Mouse (Mus musculus): ENCODE measurements at regions not wholly inside any gene's neighbourhood (a gene's known extent, or its start where the extent isn't known, plus 50 kb on each side); places are given as distances from the start of the nearest gene placed in this dataset.

- DNase-seq (ENCODE audit: low spot score), result peak; percentile 10
Observed at GRCm38 (mm10) chr3:106879994-106880393, 53.9 kb upstream of the Olfr266 start.

GRCm38 (mm10) chr3:106903198-106903597 is 77.1 kb upstream of the Olfr266 start:
- DNase-seq (ENCODE audit: low spot score), result no peak

GRCm38 (mm10) chr3:106906668-106907067 is 80.6 kb upstream of the Olfr266 start:
- DNase-seq (ENCODE audit: low spot score), result no peak

GRCm38 (mm10) chr3:106936067-106936466 is 99.9 kb upstream of the Kcna3 start:
- DNase-seq (ENCODE audit: low spot score), result no peak

GRCm38 (mm10) chr3:106940095-106940494 is 95.9 kb upstream of the Kcna3 start:
- DNase-seq (ENCODE audit: low spot score), result no peak

- DNase-seq (ENCODE audit: low spot score), result no peak
Observed at GRCm38 (mm10) chr3:106955555-106956446, 80.2 kb upstream of the Kcna3 start.

- no peak for DNase-seq (ENCODE audit: low spot score)
Observed at GRCm38 (mm10) chr3:106957162-106957895, 78.6 kb upstream of the Kcna3 start.

- DNase-seq (ENCODE audit: low spot score), result no peak
Observed at GRCm38 (mm10) chr3:106958194-106958593, 77.8 kb upstream of the Kcna3 start.

- DNase-seq (ENCODE audit: low spot score), result no peak
Observed at GRCm38 (mm10) chr3:106960596-106960995, 75.4 kb upstream of the Kcna3 start.

GRCm38 (mm10) chr3:106962466-106962865 is 73.5 kb upstream of the Kcna3 start:
- no peak for DNase-seq (ENCODE audit: low spot score)

GRCm38 (mm10) chr3:106966198-106966597 is 69.8 kb upstream of the Kcna3 start:
- no peak for DNase-seq (ENCODE audit: low spot score)

GRCm38 (mm10) chr3:106967479-106967878 is 68.5 kb upstream of the Kcna3 start:
- DNase-seq (ENCODE audit: low spot score), result no peak

- DNase-seq (ENCODE audit: low spot score), result no peak
Observed at GRCm38 (mm10) chr3:106974114-106974789, 61.7 kb upstream of the Kcna3 start.

- no peak for DNase-seq (ENCODE audit: low spot score)
Observed at GRCm38 (mm10) chr3:106978728-106979127, 57.2 kb upstream of the Kcna3 start.

- DNase-seq (ENCODE audit: low spot score), result no peak
Observed at GRCm38 (mm10) chr3:106980914-106981313, 55.1 kb upstream of the Kcna3 start.

GRCm38 (mm10) chr3:106981323-106981722 is 54.6 kb upstream of the Kcna3 start:
- DNase-seq (ENCODE audit: low spot score), result no peak

GRCm38 (mm10) chr3:106984231-106984630 is 51.7 kb upstream of the Kcna3 start:
- DNase-seq (ENCODE audit: low spot score), result no peak

Measured in MN1 (cell line).